Mouse (Mus musculus) embryonic facial prominence, embryonic 13.5 days (tissue): ENCODE data around the gene Atp5mpl. TPM values are rescaled to one million over a fixed set of nuclear protein-coding genes. Genes with fewer than 3 reads are reported as not detected.

Experiments used
- polyA plus RNA-seq: library from polyadenylated mRNA; unstranded; fragments of >200 nt; fragmentation: Nextera tagmentation; extraction: Ambion mirVana; gene quantifications from 2 replicates; pipeline ENCODE4 v1.2.1, GENCODE M21; 2015

Gene Atp5mpl
- polyA plus RNA-seq, 1 experiment from 2014 or later: 681 TPM

Other genes starting within 250 kb of the Atp5mpl start
- 113 and 122 TPM in 2 replicates for gene Klc1, start 208.1 kb downstream of the Atp5mpl start, polyA plus RNA-seq
- gene Xrcc3, start 153.1 kb downstream of the Atp5mpl start, polyA plus RNA-seq: 8.4 and 9.3 TPM in 2 replicates
- 105 and 113 TPM in 2 replicates for gene Zfyve21, start 152.8 kb downstream of the Atp5mpl start, polyA plus RNA-seq
- gene Ppp1r13b, start 58.9 kb downstream of the Atp5mpl start, polyA plus RNA-seq: 12.3 and 15.2 TPM in 2 replicates
- gene Tdrd9, start 4.6 kb upstream of the Atp5mpl start, polyA plus RNA-seq: 0.34 and 1.1 TPM in 2 replicates
- not detected in 2 replicates for gene Rd3l, start 14.3 kb upstream of the Atp5mpl start, polyA plus RNA-seq
- 0.60 and 1.1 TPM in 2 replicates for gene Aspg, start 139.7 kb upstream of the Atp5mpl start, polyA plus RNA-seq
- 6.9 and 7.2 TPM in 2 replicates for gene Kif26a, start 179.2 kb upstream of the Atp5mpl start, polyA plus RNA-seq